Mouse (Mus musculus) MEL-GATA-1-ER (cell line): ENCODE measurements at regions not wholly inside any gene's neighbourhood (a gene's known extent, or its start where the extent isn't known, plus 50 kb on each side); places are given as distances from the start of the nearest gene placed in this dataset.

Experiments
- DNase-seq: peaks from one replicate; pipeline ENCODE4 v3.0.0-alpha.2; 2012; ENCODE audit warnings: low read depth; ENCODE audit errors: extremely low read depth

DNA sequence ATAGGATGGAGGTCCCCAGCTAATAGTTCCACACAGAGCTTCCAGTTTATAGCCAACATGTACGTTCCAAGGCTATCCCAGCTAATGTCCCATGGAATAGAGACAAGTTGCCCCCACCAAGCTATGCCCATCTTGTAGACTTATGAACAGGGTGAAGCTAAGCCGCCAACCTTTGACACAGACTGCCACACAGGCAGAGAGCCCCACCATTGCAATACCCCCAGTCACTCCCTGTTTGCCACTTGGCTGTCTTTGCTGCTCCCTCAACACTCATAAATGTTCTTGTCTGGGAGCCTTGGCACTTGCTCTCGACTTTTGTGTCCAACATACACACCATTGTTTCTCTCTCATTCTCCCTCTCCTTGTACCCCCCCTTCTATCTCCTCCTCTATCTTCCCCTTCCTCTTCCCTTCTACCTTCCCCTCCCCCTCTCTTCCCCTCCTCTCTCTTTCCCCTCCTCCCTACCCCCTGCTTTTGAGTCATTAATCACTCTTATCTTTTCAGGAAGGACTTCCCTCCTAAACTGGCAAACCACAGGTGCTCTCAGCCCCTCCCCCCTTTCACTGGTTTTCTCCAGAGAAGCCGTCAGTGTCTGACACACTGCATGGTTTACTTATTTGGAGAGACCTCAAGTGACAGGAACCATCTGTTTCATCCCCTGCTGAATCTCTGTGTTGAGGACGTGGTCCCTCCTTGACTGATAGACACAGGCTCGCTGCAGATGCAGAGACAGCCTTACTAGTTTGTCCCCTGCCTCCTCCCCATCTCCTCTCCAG is 148.2 kb downstream of the Kdr start:
- peak; percentile 94 for DNase-seq

DNA sequence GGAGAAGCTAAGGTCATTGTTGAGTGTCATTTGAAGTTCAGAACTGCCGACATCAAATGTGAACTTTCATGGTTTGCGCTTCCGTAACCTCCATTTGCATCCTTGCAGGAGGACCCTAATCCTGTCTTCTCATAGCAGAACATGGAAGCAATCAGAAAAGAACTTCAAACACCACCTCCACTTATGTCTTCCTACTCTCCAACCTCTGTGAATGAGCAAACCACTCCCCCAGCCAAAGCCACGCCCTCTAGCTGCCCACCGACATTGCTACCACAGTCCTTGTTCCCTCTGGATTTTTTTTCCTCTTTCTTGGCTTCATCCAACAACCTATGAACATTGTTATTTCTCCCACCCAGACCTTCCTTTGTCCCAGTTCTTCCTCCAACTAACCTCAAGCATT is 149.9 kb downstream of the Kdr start:
- DNase-seq: no peak

GRCm38 (mm10) chr5:75826283-75827098 is 151.8 kb downstream of the Kdr start:
- peak; percentile 93 for DNase-seq

- no peak for DNase-seq
Measured at GRCm38 (mm10) chr5:75825576-75825975, 152.7 kb downstream of the Kdr start.

DNA sequence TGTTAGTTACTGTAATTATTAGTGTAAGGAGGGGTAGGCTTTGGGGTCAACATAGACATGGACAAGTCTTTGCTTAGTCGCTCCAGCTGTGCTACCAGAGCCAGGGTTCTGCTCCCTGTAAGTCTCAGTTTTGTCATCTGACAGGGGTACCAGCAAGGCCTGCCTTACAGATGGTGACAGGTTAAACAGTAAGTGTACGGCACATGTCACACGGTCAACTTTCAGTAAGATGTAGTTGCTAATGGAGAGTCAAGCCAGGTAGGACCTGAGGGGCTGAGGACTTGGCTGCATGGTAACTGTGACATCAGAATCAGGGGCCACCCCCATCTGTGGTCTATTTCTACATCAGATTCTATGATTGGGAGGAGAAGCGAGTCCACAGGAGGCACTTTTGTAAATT is 153.6 kb downstream of the Kdr start:
- DNase-seq: no peak

- DNase-seq: no peak
Measured at GRCm38 (mm10) chr5:75823646-75824045, 154.6 kb downstream of the Kdr start.

- DNase-seq: no peak
Measured at GRCm38 (mm10) chr5:75817396-75817795, 160.9 kb downstream of the Kdr start.

DNA sequence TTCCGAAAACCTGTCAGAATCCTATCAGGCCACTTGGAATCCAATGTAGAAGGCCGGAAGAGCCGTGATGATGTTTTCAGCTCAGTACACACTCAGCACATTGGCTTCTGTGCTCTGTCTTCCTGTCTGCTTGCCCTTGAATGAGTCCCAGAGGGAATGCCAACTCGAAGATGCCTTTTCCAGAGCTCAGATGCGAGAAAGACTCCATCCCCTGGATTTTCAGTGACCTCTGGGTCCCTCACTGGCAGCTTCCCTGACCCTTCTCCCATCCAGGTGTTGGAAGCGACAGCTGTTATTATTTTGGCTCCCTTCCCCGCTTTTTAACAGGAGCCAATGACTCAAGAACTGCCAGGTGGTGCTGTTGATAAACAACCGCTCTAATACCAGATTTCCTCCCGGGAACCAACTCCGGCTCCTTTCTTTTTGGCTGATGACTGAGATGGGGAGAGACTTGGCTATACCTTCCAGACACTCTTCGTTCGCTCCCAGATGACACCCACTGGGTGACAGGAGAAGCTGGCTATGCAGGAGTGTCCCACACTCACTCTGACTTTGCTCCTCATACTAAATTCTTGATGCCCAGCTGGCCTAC is 163.8 kb downstream of the Kdr start:
- DNase-seq: no peak

DNA sequence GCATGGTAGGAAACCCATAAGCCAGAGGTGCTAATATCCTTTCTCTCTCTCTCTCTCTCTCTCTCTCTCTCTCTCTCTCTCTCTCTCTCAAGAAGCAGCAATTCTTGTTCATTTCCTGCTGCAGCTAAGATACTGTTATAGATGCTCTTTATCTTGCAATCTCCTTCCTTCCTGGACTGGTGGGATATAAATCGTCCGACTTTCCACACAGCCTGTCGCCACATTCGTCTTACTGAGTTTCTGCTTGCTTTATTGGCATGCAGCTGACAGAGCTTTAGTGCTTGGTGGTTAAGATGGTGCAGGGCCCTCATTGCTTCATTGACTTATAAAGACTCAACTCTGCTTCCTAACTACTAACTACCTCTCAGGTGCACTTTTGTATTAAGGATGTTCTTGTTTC is 165.6 kb downstream of the Kdr start:
- DNase-seq: no peak

DNA sequence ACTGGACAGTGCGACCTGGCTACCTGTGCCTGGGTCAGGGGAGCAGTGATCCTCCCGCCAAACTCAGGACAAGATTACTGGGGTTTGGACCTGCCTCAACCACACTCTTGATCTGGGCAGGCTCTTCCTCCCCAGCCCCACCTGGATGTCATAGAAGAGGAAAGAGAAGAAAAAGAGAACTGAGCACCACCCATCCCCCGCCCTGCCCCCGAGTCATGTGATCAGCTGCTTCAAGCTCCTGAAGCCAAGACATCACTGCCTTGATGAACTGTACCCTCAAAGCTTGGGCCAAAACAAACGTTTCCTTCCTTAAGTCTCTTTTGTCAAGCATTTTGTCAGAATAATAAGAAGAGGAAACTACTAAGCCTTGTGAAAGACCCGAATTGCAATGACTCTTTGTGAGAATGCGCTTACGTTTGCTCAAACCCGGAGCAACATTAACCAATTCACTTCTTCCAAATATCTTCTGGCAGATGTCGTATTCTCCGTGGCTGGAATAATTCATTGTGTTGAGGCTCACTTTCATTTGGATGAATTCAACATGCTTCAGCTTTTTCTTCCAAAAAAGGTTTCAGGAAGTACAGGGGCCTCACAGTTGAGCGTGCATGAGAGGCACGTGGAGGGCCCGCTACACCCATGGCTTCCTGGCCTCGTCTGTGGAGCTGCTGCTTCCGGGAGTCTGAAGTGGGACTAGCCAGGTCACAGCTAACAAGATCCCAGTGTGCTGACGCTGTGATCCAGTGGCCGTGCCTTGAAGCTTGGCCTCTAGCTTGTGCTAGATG is 169.5 kb downstream of the Kdr start:
- no peak for DNase-seq

- no peak for DNase-seq
Measured at GRCm38 (mm10) chr5:75805011-75805410, 173.2 kb downstream of the Kdr start.

GRCm38 (mm10) chr5:75804340-75804739 is 173.9 kb downstream of the Kdr start:
- no peak for DNase-seq

GRCm38 (mm10) chr5:75803012-75803411 is 175.2 kb downstream of the Kdr start:
- DNase-seq: no peak

- no peak for DNase-seq
Measured at GRCm38 (mm10) chr5:75800040-75800989, 177.9 kb downstream of the Kdr start.

DNA sequence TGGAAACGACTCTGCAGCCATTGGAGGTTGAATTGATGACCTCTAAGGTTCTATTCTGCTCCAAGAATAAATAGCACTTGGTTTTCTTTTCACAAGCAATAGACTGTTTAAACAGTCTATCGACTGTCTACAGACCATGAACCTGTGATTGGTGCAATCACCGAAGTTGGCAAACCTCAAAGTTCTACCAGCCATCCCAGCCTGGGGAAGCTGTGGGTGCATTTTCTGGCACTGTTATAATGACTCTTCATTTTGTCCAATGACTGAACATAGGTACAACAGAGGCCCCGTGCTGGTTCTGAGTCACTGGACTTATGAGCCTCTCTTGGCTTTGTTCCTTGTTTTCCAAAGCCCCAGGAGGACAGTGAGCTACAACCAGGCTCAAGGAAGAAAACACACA is 178.6 kb downstream of the Kdr start:
- no peak for DNase-seq

- no peak for DNase-seq
Measured at GRCm38 (mm10) chr5:75793184-75793583, 185.1 kb downstream of the Kdr start.

DNA sequence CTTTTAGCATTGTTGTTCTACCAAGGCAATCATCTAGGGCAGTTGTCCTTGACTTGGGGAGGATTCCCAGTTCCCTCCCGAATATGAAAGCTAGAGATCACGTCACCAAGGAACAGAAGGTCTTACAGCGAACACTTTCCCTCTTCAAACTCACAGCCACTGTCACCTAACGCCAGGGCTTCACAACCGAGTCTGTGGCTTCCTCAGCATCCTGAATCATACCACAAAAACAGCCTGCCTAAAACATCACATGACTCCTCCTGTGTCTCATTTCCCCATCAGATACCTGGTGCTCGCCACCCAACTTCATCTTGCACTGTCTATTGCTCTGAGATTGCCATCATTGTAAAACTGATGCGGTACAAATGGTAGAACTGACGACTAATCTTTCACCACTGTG is 186.5 kb downstream of the Kdr start:
- DNase-seq: no peak

DNA sequence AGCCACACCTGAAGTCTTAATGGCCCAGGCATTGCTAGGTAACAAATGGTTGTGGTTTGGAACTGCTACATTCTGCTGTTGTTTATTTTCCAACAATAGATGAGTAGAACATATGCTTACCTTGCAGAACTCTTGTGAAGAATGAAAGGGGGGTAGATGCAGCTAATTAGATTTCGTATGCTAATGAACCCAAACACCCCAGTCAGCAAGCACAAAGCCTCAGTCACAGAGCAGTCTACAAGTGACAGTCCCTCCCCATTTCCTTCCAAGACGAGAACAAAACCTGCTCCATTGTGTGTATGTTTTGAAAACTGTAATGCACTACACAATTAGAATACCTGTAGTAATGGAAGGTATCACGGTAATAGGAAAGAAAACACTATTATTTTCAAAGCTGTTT is 190.2 kb downstream of the Kdr start:
- DNase-seq: no peak

- no peak for DNase-seq
Measured at GRCm38 (mm10) chr5:75786196-75786595, 192.1 kb downstream of the Kdr start.

DNA sequence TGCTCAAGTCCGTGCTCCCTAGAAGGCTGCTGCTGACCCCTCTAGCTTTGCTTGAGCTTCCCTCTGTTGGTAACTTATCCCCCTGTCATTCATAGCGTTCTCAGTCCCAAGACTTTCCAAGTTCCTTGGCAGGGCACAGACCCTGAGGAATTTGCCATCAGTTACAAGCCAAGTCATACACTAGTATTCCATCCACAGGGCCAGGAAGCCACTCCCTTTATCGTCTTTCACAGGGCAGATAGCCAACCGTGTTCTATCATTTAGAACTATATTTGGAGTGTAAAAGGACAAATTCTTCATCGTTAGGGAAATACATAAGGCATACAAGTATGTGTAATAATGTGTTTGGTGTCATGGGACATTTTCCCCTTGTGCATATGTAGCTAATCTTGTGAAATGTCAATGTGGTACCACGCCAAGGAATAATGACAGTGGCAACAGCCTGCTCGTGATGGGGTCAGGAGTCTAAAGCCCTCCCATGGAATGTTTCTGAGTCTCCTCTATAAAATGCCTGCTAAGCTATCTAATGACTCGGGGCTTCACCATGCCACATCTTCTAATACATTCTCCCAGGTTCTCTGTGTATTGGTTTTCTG is 193.2 kb downstream of the Kdr start:
- no peak for DNase-seq
